Mouse (Mus musculus) heart, adult 2 months (tissue): Measurements from ENCODE around the gene Alg10b.

ENCODE experiments used
- CTCF ChIP-seq: fragments of 200-600 bp; IDR thresholded peaks from 2 replicates; pipeline ENCODE4 v1.8.1; 2022; ENCODE audit warnings: antibody characterized with exemption, mild to moderate bottlenecking, moderate library complexity
- POLR2A ChIP-seq: fragments of 200-500 bp; IDR thresholded peaks from 2 replicates; pipeline ENCODE4 v1.6.1; 2011; ENCODE audit warnings: mild to moderate bottlenecking, low read depth, low read length, control low read depth; ENCODE audit not compliant: insufficient read depth

GRCm38 (mm10) chr15:90189477-90189876 is 34.6 kb upstream of the Alg10b start:
- TF ChIP-seq CTCF (no peak), POLR2A (no peak)
